ENCODE assay signal across 14 mouse cellular contexts in the genomic region with DNA sequence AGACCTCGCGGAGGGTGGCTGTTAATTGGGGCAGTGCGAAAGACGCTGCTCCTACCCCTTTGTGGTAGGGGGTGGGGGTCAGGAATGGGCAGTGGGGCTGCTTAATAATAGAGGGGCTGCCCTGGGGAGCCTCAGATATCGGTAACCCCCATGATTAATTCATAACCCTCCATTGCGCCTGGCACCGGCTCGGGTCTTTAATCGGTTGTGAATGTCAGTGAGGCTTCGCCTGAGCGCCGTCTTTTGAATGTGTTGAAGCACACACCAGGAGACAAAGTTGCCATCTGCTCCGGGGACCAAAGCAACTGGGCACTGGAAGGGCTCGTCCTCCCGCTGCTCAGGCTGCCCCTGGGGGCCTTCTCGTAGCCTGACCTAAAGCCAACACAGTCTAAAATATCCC.
A peak's percentile ranks its signal among the peaks of the same experiment; 100 is the strongest.
DNase-seq lines count a peak whose midpoint lies in the region; ATAC-seq lines count a peak whose summit lies in the region.
"Had no signal": no experiment of that assay in that cellular context is flagged by ENCODE, and none has a peak within 500 bp of the region (broad histone marks: within the 10 kb centered on the region; RNA-seq: fewer than 3 reads in every experiment).

No protein-coding gene starts in this region.

- DNase-seq in embryo, embryonic 10.5 days (ENCODE audit: low spot score), result peak; percentile 43
- peak; percentile 47 for DNase-seq in midbrain, embryonic 10.5 days (ENCODE audit: low spot score)
- no peak for DNase-seq in gastrocnemius, postnatal 10 days
- no peak for DNase-seq in urinary bladder, postnatal 10 days (ENCODE audit: low spot score)
- no peak for DNase-seq in frontal cortex, postnatal 36 days (ENCODE audit: low spot score in 2 of 2)
- DNase-seq: gastrocnemius, postnatal 25 days; heart, postnatal 4 days; kidney, adult 9 months; lung, embryonic 14.5 days; thymus, postnatal 25 days had no signal

- peak overlapping the region; percentile 67 for H3K4me3 ChIP-seq in erythroblast, embryonic 14.5 days (replicated peaks)
- no peak overlapping the region for H3K4me3 ChIP-seq in forebrain, embryonic 16.5 days (replicated peaks; ENCODE audit: low read length)
- peak overlapping the region; percentile 23; the same call in 1 of the 2 replicates for H3K4me3 ChIP-seq in midbrain, embryonic 10.5 days
- H3K4me3 ChIP-seq: embryonic facial prominence, embryonic 15.5 days had no signal

- H3K36me3 ChIP-seq in erythroblast, embryonic 14.5 days (ENCODE audit: control insufficient read depth), result peaks cover 5% of the 10 kb centered on the region
- H3K36me3 ChIP-seq in forebrain, embryonic 16.5 days (ENCODE audit: control insufficient read depth, insufficient read depth), result no peaks in the 10 kb centered on the region
- no peaks in the 10 kb centered on the region for H3K36me3 ChIP-seq in midbrain, embryonic 10.5 days
- H3K36me3 ChIP-seq: embryonic facial prominence, embryonic 15.5 days had no signal

- H3K27me3 ChIP-seq in erythroblast, embryonic 14.5 days (ENCODE audit: control insufficient read depth), result peaks cover 45% of the 10 kb centered on the region
- H3K27me3 ChIP-seq in forebrain, embryonic 16.5 days (replicated peaks; ENCODE audit: control insufficient read depth, insufficient read depth, low read length), result peaks cover 6% of the 10 kb centered on the region; the same call in 1 of the 2 replicates
- peaks cover 100% of the 10 kb centered on the region for H3K27me3 ChIP-seq in midbrain, embryonic 10.5 days (ENCODE audit: low read depth, poor library complexity, severe bottlenecking)

- H3K4me2 ChIP-seq in forebrain, embryonic 16.5 days (ENCODE audit: low read length), result 0 out of 2 replicates have a peak overlapping the region, but pooled peaks have one; percentile 8
- H3K4me2 ChIP-seq: embryonic facial prominence, embryonic 15.5 days; lung, embryonic 14.5 days had no signal

- peaks cover 97% of the 10 kb centered on the region for H3K4me1 ChIP-seq in erythroblast, embryonic 14.5 days (ENCODE audit: control insufficient read depth)
- peaks cover 53% of the 10 kb centered on the region for H3K4me1 ChIP-seq in forebrain, embryonic 16.5 days (replicated peaks; ENCODE audit: control insufficient read depth, insufficient read depth, low read length)
- peaks cover 82% of the 10 kb centered on the region for H3K4me1 ChIP-seq in midbrain, embryonic 10.5 days

- no peaks in the 10 kb centered on the region for H3K9me3 ChIP-seq in erythroblast, embryonic 14.5 days (ENCODE audit: control insufficient read depth, low read length)
- H3K9me3 ChIP-seq in forebrain, embryonic 16.5 days (ENCODE audit: control insufficient read depth, low read length), result no peaks in the 10 kb centered on the region
- H3K9me3 ChIP-seq in midbrain, embryonic 10.5 days (replicated peaks), result no peaks in the 10 kb centered on the region
- H3K9me3 ChIP-seq: embryonic facial prominence, embryonic 15.5 days had no signal

- ATAC-seq in erythroblast, adult 5-6 weeks (replicated peaks; ENCODE audit: low FRiP score, poor library complexity, severe bottlenecking), result no peak
- ATAC-seq in forebrain, embryonic 16.5 days, result peak; percentile 15

- no peak overlapping the region for H3K9ac ChIP-seq in forebrain, embryonic 16.5 days (replicated peaks; ENCODE audit: low read depth, low read length)
- H3K9ac ChIP-seq: embryonic facial prominence, embryonic 15.5 days; lung, embryonic 14.5 days had no signal

- H3K27ac ChIP-seq in forebrain, embryonic 16.5 days (ENCODE audit: low read length), result peak overlapping the region; percentile 29
- H3K27ac ChIP-seq in midbrain, embryonic 10.5 days (replicated peaks), result peak overlapping the region; percentile 70
- H3K27ac ChIP-seq: embryonic facial prominence, embryonic 15.5 days had no signal

- WGBS in forebrain, embryonic 16.5 days, result 4% methylated on average over 15 of the region's 16 CpGs
- 5% methylated on average over 16 of the region's 16 CpGs for WGBS in midbrain, embryonic 10.5 days

Comparison
In these comparisons a context has a peak if more than half of its experiments do, and no peak if none do; other contexts are left out.
1. DNase-seq: peak in embryo, embryonic 10.5 days (single experiment) and midbrain, embryonic 10.5 days (single experiment); none in gastrocnemius, postnatal 10 days (single experiment), urinary bladder, postnatal 10 days (single experiment) and frontal cortex, postnatal 36 days (0 of 2).